Mouse (Mus musculus) layer of hippocampus, adult 9-10 months (tissue): ENCODE measurements around the gene Igf1r.
A peak's percentile ranks its signal among the peaks of the same experiment; 100 is the strongest.

Experiments used
- DNase-seq: peaks from one replicate; pipeline ENCODE4 v3.0.0; 2022; ENCODE audit warnings: low spot score

Gene Igf1r

GRCm38 (mm10) chr7:67958045-67958444, 5.4 kb downstream of the Igf1r start:
- no peak for DNase-seq

GRCm38 (mm10) chr7:67960701-67961100, 8.1 kb downstream of the Igf1r start:
- no peak for DNase-seq

- peak; percentile 75 for DNase-seq
Measured at GRCm38 (mm10) chr7:67961567-67962267, 9.1 kb downstream of the Igf1r start.

- no peak for DNase-seq
Measured at GRCm38 (mm10) chr7:67963691-67964090, 11.1 kb downstream of the Igf1r start.

GRCm38 (mm10) chr7:67968394-67968793, 15.8 kb downstream of the Igf1r start:
- no peak for DNase-seq

GRCm38 (mm10) chr7:67969076-67969475, 16.4 kb downstream of the Igf1r start:
- DNase-seq = no peak

GRCm38 (mm10) chr7:67973180-67974014, 20.8 kb downstream of the Igf1r start:
- DNase-seq = no peak

GRCm38 (mm10) chr7:67981956-67982355, 29.3 kb downstream of the Igf1r start:
- DNase-seq = no peak

- DNase-seq = no peak
Measured at GRCm38 (mm10) chr7:67982809-67983208, 30.2 kb downstream of the Igf1r start.

GRCm38 (mm10) chr7:67983451-67983850, 30.8 kb downstream of the Igf1r start:
- no peak for DNase-seq

- DNase-seq = no peak
Measured at GRCm38 (mm10) chr7:67985003-67985416, 32.4 kb downstream of the Igf1r start.

GRCm38 (mm10) chr7:67985511-67985910, 32.9 kb downstream of the Igf1r start:
- no peak for DNase-seq

- DNase-seq = no peak
Measured at GRCm38 (mm10) chr7:67986277-67986676, 33.6 kb downstream of the Igf1r start.

- DNase-seq = no peak
Measured at GRCm38 (mm10) chr7:67986816-67987215, 34.2 kb downstream of the Igf1r start.

GRCm38 (mm10) chr7:67989376-67989775, 36.7 kb downstream of the Igf1r start:
- no peak for DNase-seq

GRCm38 (mm10) chr7:67993614-67994013, 41.0 kb downstream of the Igf1r start:
- DNase-seq = no peak

GRCm38 (mm10) chr7:67994346-67994858, 41.8 kb downstream of the Igf1r start:
- DNase-seq = no peak

GRCm38 (mm10) chr7:67995276-67995675, 42.6 kb downstream of the Igf1r start:
- DNase-seq = no peak

GRCm38 (mm10) chr7:67996202-67996960, 43.8 kb downstream of the Igf1r start:
- no peak for DNase-seq

GRCm38 (mm10) chr7:68001269-68001668, 48.6 kb downstream of the Igf1r start:
- DNase-seq = no peak

GRCm38 (mm10) chr7:68006074-68006473, 53.4 kb downstream of the Igf1r start:
- no peak for DNase-seq

- no peak for DNase-seq
Measured at GRCm38 (mm10) chr7:68006496-68006895, 53.9 kb downstream of the Igf1r start.
